Mouse (Mus musculus) forebrain, embryonic 12.5 days (tissue): ENCODE measurements around the gene Rbm48. TPM values are rescaled to one million over a fixed set of nuclear protein-coding genes. Genes with fewer than 3 reads are reported as not detected.

ENCODE experiments used
- ATAC-seq: fragments of 200-750 bp; cut with Nextera tagmentation; 2 replicates; pipeline ENCODE4 v1.8.0; 2017; ENCODE audit warnings: moderate TSS enrichment; ENCODE audit not compliant: low FRiP score
- H3K27ac ChIP-seq: fragments of 300-500 bp; sonication (generic); 2 replicates; pipeline ENCODE4 v1.5.1; 2016; ENCODE audit warnings: mild to moderate bottlenecking
- H3K27me3 ChIP-seq: fragments of 300-500 bp; sonication (generic); 2 replicates; pipeline ENCODE4 v1.6.1; 2016; ENCODE audit warnings: mild to moderate bottlenecking
- H3K36me3 ChIP-seq: fragments of 300-500 bp; sonication (generic); replicated peaks from 2 replicates; pipeline ENCODE4 v1.6.1; 2016; ENCODE audit warnings: mild to moderate bottlenecking
- H3K4me1 ChIP-seq: fragments of 300-500 bp; sonication (generic); 2 replicates; pipeline ENCODE4 v1.6.1; 2016
- H3K4me2 ChIP-seq: fragments of 300-500 bp; sonication (generic); 2 replicates; pipeline ENCODE4 v1.6.1; 2016; ENCODE audit warnings: mild to moderate bottlenecking, moderate library complexity
- H3K4me3 ChIP-seq: fragments of 300-500 bp; sonication (generic); replicated peaks from 2 replicates; pipeline ENCODE4 v1.5.1; 2016; ENCODE audit warnings: mild to moderate bottlenecking
- H3K9ac ChIP-seq: fragments of 300-500 bp; sonication (generic); 2 replicates; pipeline ENCODE4 v1.6.1; 2016; ENCODE audit warnings: mild to moderate bottlenecking
- H3K9me3 ChIP-seq: fragments of 300-500 bp; sonication (generic); 2 replicates; pipeline ENCODE4 v1.6.1; 2016
- whole genome bisulfite sequencing: fragments of 180-500 bp; shearing (Covaris S2); methylation state at CpG from one replicate; pipeline ENCODE4 v1.1.7; 2016; 5-methylcytosine and 5-hydroxymethylcytosine counted together
- polyA plus RNA-seq: library from polyadenylated mRNA; unstranded; fragments of >200 nt; fragmentation: Nextera tagmentation; extraction: Ambion mirVana; gene quantifications from 2 replicates; pipeline ENCODE4 v1.2.1, GENCODE M21; 2016

The Rbm48 gene
- polyA plus RNA-seq, 1 experiment from 2014 or later = 14.3 TPM

DNA sequence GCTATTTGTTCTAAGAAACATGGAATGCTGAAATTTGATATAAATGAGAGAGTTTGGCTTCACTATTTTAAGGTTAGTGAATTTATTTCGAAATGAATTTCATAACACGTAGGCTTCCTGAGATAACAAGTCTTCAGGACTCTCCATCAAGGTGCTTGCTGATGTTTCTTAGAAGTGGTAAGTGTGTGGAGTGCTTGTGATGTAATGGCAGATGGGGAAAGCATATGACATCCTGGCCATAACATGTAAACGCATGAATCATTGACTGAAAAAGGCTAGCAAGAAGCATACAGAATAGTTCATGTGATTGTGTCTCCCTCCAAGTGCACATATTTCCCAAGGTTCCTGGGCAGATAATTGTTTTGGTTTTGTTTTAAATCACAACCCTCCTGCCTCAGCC, 4.4 kb upstream of the Rbm48 start:
- no peak overlapping the region for H3K4me2 ChIP-seq
- ATAC-seq = no peak
- H3K9me3 ChIP-seq = no peaks in the 10 kb centered on the region
- H3K9ac ChIP-seq = no peak overlapping the region
- H3K27me3 ChIP-seq = no peaks in the 10 kb centered on the region
- no peak overlapping the region for H3K4me3 ChIP-seq
- peaks cover 9% of the 10 kb centered on the region for H3K36me3 ChIP-seq
- 89% methylated on average over 3 of the region's 3 CpGs for WGBS
- H3K27ac ChIP-seq = no peak overlapping the region
- peaks cover 6% of the 10 kb centered on the region for H3K4me1 ChIP-seq

DNA sequence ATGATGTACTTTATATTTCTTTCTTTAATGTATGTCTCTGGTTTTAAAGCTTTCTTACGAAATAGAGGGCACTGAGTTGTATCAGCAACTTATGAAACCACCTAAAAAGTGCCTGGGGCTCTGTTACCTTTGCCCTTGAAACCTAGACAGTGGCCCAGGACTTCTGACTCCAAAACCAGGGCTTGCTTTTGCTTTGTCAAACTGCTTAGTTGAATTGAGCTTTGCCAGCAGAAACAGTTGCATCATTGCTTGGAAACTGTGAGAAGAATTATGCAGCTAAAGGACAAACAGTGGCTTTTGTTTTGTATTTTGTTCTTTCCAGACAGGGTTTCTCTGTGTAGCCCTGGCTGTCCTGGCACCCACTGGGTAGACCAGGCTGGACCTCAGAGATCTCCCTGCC, 3.9 kb upstream of the Rbm48 start:
- WGBS = 83% methylated on average over 1 of the region's 1 CpGs
- ATAC-seq = no peak
- Histone ChIP-seq H3K4me1 (peaks cover 9% of the 10 kb centered on the region), H3K9ac (no peak overlapping the region), H3K4me3 (no peak overlapping the region), H3K4me2 (no peak overlapping the region), H3K27me3 (no peaks in the 10 kb centered on the region), H3K9me3 (no peaks in the 10 kb centered on the region), H3K36me3 (peaks cover 5% of the 10 kb centered on the region), H3K27ac (no peak overlapping the region)

DNA sequence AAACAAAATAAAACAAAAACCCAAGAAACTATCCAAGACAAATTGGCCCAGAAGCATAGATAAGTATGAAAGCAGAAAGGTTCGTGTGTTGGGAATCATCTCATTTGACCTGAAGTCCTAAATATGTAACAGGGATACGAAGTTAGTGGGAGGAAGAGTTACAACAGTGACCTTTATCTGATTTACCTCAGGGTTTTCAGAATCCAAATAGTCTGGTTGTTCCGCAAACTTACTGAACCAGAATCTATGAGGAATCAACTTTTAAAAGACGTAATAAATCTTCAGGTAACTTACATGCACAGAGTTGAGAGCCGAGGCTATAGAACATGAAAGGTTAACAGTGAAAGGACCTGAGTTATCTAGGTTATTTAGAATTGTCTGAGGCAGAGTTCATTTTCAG, 2.4 kb upstream of the Rbm48 start:
- no peak overlapping the region for H3K4me3 ChIP-seq
- no peaks in the 10 kb centered on the region for H3K9me3 ChIP-seq
- WGBS = 94% methylated on average over 5 of the region's 5 CpGs
- peaks cover 19% of the 10 kb centered on the region for H3K4me1 ChIP-seq
- H3K36me3 ChIP-seq = no peaks in the 10 kb centered on the region
- no peak for ATAC-seq
- no peaks in the 10 kb centered on the region for H3K27me3 ChIP-seq
- no peak overlapping the region for H3K27ac ChIP-seq
- H3K9ac ChIP-seq = no peak overlapping the region
- no peak overlapping the region for H3K4me2 ChIP-seq

DNA sequence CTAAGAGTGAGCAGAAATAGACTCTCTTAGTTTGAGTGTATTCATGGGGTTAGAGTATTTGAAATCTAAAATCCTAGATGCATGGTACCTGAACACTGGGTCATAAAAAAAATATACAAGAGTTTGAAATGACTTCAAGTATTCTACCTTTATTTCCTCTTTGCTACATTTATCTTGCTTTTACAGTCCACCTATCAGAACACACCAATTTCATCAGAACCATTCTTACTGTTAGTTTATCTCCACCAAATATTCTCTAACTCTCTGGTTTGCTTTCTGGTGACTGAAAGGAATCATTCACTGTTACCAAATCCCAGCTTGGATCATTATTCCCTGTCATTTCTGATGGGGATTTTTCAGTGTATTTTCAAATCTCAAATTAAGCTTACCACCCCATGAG, 786 bp upstream of the Rbm48 start:
- no peak overlapping the region for H3K9ac ChIP-seq

DNA sequence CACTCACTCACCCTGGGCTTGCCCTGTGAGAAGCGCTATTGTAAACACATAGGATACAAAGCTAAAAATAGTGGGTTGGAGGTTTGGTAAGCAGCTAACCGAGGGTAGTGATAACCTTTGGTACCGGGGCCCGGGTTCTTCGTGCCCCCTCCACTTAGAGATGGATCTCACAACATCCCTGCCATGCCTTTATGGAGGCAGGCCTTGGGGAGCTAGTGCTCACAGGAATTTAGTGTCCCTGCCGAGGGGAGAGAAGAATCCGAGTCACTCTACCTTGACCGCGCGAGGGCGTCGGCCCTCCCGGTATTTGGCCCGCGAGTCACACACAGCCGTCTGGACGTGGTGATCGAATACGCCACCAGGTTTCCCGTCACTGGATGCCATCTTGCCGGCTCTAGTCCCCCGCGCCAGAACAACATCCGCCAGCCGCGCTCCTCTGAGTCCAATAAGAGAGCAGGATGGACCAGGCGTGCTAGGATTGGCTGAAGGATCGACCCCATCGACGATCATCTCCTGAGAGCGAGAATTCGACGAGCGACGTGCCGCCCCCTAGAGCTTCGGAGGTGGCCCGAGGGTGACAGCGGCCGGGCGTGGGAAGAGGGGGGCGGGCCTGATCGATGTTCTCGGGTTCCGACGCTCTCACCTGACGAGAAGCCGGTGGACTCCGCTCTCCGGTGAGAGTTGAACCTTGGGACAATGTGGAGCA, 539 bp downstream of the Rbm48 start, which contains the start of gene Pex1:
Pex1 (plus strand) TSS at position 374 of the 706 bp plus-strand sequence.
- peaks cover 19% of the 10 kb centered on the region for H3K4me1 ChIP-seq

More for the DNA sequence above, 786 bp upstream of the Rbm48 start:
- Histone ChIP-seq H3K36me3 (no peaks in the 10 kb centered on the region; the same call in 1 of the 2 replicates), H3K27ac (no peak overlapping the region), H3K4me3 (peak overlapping the region; percentile 86; the same call in 1 of the 2 replicates), H3K4me1 (peaks cover 19% of the 10 kb centered on the region), H3K9me3 (no peaks in the 10 kb centered on the region), H3K4me2 (peak overlapping the region; percentile 84), H3K27me3 (no peaks in the 10 kb centered on the region)
- ATAC-seq = no peak

DNA sequence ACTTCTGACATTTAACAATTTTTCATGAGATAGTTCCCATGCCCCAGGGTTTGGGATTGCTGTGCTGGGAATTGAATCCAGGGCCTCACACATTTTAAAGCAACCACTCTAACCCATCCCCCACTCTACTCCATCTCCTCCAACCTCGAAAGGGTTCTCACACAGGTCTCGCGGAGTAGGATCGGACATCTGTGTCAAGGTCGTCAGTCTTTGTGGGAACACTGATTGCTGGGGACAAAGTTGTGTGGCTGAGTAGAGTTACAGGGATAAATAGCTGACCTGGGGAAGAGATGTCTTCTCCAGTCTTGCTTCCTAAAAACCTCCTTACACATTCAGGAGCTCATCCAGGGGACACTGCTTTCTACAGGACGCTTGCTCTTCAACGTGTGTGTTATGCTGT, 17.3 kb downstream of the Rbm48 start:
- H3K27me3 ChIP-seq = no peaks in the 10 kb centered on the region
- peaks cover 92% of the 10 kb centered on the region for H3K36me3 ChIP-seq
- H3K4me2 ChIP-seq = no peak overlapping the region
- 98% methylated on average over 7 of the region's 7 CpGs for WGBS
- no peak overlapping the region for H3K27ac ChIP-seq
- no peak for ATAC-seq
- H3K4me1 ChIP-seq = no peaks in the 10 kb centered on the region
- no peaks in the 10 kb centered on the region for H3K9me3 ChIP-seq
- no peak overlapping the region for H3K9ac ChIP-seq
- no peak overlapping the region for H3K4me3 ChIP-seq

More for the DNA sequence above, 539 bp downstream of the Rbm48 start, which contains the start of gene Pex1:
- Histone ChIP-seq H3K27ac (0 out of 2 replicates have a peak within 1 kb of the TSS, but pooled peaks have one; percentile 32), H3K4me3 (peak within 1 kb of the TSS; percentile 86), H3K9ac (peak within 1 kb of the TSS; percentile 73), H3K9me3 (no peaks in the 10 kb centered on the region), H3K27me3 (no peaks in the 10 kb centered on the region), H3K36me3 (peaks cover 7% of the 10 kb centered on the region), H3K4me2 (peak within 1 kb of the TSS; percentile 84)
- WGBS = under 1% methylated on average over 50 of the region's 50 CpGs
- peak; percentile 98 for ATAC-seq

DNA sequence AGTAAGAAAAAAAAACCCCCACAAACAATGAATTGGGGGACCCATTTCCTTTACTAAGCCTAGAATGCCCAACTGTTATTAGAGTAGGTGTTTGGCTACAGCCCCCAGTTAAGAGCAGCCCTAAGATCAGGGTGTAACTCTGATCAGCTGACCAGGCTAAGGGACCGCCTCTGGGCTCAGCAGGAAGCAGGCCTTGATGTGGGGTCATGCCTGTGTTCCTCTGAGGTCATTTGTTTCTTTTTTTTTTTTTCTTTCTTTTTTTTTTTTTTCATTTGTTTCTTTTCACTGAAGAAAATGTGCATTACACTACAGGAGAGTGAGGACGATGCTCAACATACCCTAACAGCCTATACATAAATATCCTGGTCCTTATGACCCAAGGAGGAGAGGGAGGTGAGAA, 18.4 kb downstream of the Rbm48 start:
- no peak for ATAC-seq
- Histone ChIP-seq H3K27me3 (no peaks in the 10 kb centered on the region), H3K27ac (no peak overlapping the region), H3K9ac (no peak overlapping the region), H3K9me3 (no peaks in the 10 kb centered on the region), H3K4me3 (no peak overlapping the region), H3K4me1 (no peaks in the 10 kb centered on the region), H3K4me2 (no peak overlapping the region), H3K36me3 (peaks cover 93% of the 10 kb centered on the region)
- 95% methylated on average over 2 of the region's 2 CpGs for WGBS

DNA sequence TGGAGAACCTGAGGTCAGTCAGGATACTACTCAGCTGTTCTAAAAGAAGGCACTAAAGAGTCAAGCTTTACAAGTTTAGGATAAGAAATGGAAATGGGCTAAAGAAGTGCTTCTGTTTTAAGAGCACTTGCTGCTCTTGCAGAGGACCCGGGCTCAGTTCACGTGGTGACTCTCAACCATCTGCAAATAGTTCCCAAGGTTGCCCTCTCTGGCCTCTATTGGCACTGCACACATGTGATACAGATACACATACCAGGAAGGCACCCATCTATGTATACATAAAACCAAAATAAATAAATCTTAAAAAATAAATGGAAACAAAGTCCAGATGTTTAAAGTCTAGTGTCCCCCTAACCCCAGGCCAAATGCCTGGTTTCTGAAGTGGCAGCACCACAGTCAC, 21.6 kb downstream of the Rbm48 start:
- H3K36me3 ChIP-seq = peaks cover 97% of the 10 kb centered on the region
- no peak for ATAC-seq

DNA sequence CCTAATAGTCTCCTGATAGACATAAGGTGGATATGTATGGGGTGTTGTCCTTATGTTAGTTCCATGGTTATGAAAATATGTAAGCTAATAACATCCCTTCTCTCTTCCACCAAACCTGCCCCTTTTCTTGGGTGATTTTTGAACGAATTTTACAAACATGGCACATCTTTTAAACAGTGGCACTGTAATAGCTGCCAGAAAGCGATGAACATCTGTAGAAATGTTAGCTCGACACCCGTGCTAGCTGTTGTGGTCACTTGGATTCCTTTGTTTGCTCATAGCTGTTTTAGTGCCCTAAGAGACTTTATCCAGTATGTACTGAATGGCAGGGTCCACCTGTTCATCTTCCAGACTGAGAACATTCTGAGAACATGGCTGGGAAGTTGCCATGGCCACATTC, 25.1 kb downstream of the Rbm48 start, which contains the start of gene 1700109H08Rik:
1700109H08Rik (plus strand) TSS at position 301 of the 400 bp plus-strand sequence.
- no peak within 1 kb of the TSS for H3K4me3 ChIP-seq
- 93% methylated on average over 4 of the region's 4 CpGs for WGBS
- H3K9ac ChIP-seq = no peak within 1 kb of the TSS
- no peaks in the 10 kb centered on the region for H3K9me3 ChIP-seq
- no peaks in the 10 kb centered on the region for H3K4me1 ChIP-seq
- no peak for ATAC-seq
- H3K27ac ChIP-seq = no peak within 1 kb of the TSS
- H3K4me2 ChIP-seq = no peak within 1 kb of the TSS
- H3K27me3 ChIP-seq = no peaks in the 10 kb centered on the region
- peaks cover 90% of the 10 kb centered on the region for H3K36me3 ChIP-seq

More for the DNA sequence above, 21.6 kb downstream of the Rbm48 start:
- Histone ChIP-seq H3K27ac (no peak overlapping the region), H3K9me3 (no peaks in the 10 kb centered on the region), H3K4me2 (no peak overlapping the region), H3K9ac (no peak overlapping the region), H3K27me3 (no peaks in the 10 kb centered on the region), H3K4me3 (no peak overlapping the region), H3K4me1 (no peaks in the 10 kb centered on the region)
- 91% methylated on average over 2 of the region's 2 CpGs for WGBS

DNA sequence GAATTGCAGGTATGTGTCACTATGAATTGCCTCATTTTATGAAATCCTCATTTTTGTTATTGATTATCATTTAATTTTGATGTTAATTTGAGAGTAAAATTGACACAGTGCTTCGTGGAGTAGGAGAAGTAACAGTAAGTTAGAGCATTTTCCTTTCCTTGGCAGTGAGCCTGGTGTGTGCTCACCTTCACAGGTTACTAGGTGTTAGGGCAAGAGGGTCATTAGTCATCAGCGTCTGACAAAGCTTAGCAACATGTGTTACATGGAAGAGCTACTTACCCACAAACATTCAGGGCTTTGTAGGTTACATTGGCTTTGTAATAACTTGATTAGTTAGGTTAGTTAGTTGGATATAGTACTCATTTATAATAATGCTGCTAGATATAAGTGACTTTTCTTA, 42.2 kb downstream of the Rbm48 start:
- Histone ChIP-seq H3K27ac (no peak overlapping the region), H3K27me3 (no peaks in the 10 kb centered on the region), H3K4me1 (no peaks in the 10 kb centered on the region), H3K4me3 (no peak overlapping the region), H3K9me3 (no peaks in the 10 kb centered on the region), H3K4me2 (no peak overlapping the region), H3K9ac (no peak overlapping the region), H3K36me3 (peaks cover 35% of the 10 kb centered on the region)
- WGBS = 90% methylated on average over 2 of the region's 2 CpGs
- no peak for ATAC-seq

DNA sequence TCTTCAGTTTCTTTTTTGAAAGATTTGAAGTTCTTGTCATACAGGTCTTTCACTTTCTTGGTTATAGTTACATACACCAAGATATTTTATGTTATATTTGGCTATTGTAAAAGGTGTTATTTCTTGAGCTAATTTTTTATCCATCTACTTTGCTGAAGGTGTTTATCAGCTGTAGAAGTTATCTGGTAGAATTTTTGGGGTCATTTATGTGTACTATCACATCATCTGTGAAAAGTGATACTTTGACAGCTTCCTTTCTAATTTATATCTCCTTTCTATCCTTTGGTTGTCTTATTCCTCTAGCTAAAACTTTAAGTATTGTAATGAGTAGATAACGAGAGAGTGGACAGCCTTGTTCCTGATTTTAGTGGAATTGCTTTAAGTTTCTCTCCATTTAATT, 44.9 kb downstream of the Rbm48 start:
- H3K27ac ChIP-seq = no peak overlapping the region

DNA sequence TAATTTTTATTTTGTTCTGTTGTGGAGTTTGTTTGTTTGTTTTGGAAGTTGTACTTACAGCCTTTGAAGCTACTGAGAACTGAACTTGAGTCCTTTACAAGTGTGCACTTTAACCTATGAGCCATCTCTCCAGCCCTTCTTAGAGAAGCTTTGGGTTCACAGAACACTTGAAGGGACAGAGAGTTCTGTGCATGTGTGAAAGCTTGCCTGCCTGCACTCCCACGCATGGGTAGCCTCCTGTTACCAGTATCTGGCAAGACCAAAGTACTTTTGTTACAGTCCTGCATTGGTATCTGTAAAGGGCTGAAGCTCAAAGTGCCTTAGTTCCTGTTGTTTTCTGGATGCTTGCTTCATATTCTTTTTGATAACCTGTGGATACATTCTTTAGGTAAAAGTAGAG, 50.2 kb downstream of the Rbm48 start:
- Histone ChIP-seq H3K4me3 (no peak overlapping the region), H3K4me1 (peaks cover 12% of the 10 kb centered on the region), H3K9me3 (no peaks in the 10 kb centered on the region), H3K27me3 (no peaks in the 10 kb centered on the region), H3K9ac (no peak overlapping the region), H3K36me3 (peaks cover 8% of the 10 kb centered on the region), H3K27ac (no peak overlapping the region), H3K4me2 (no peak overlapping the region)
- no peak for ATAC-seq
- WGBS = 86% methylated on average over 1 of the region's 1 CpGs

More for the DNA sequence above, 44.9 kb downstream of the Rbm48 start:
- Histone ChIP-seq H3K36me3 (peaks cover 25% of the 10 kb centered on the region), H3K9ac (no peak overlapping the region), H3K4me3 (no peak overlapping the region), H3K4me2 (no peak overlapping the region), H3K9me3 (no peaks in the 10 kb centered on the region), H3K4me1 (no peaks in the 10 kb centered on the region), H3K27me3 (no peaks in the 10 kb centered on the region)
- WGBS = 97% methylated on average over 1 of the region's 1 CpGs
- ATAC-seq = no peak

DNA sequence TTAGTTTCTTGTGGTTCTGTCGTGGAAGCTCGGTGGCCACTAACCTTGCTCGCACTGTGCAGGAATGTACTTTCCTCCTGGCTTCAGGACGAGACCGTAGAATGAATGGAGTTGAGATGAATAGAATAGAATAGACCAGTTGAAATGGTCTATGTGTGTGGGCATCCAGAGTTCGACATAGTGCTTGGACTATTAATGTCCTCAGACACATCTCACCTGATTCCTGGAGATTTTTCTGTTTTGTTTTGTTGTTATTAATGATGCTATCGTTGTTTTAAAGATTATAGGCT, 52.0 kb downstream of the Rbm48 start:
- ATAC-seq = peak; percentile 33
- H3K9me3 ChIP-seq = no peaks in the 10 kb centered on the region
- peak overlapping the region; percentile 92 for H3K4me3 ChIP-seq
- H3K27me3 ChIP-seq = no peaks in the 10 kb centered on the region
- 10% methylated on average over 7 of the region's 7 CpGs for WGBS
- H3K36me3 ChIP-seq = peaks cover 8% of the 10 kb centered on the region
- peak overlapping the region; percentile 89 for H3K9ac ChIP-seq
- peak overlapping the region; percentile 69 for H3K4me2 ChIP-seq
- no peak overlapping the region for H3K27ac ChIP-seq
- peaks cover 12% of the 10 kb centered on the region for H3K4me1 ChIP-seq
